Mouse (Mus musculus) ES-E14 (cell line): ENCODE data around the gene Tmem185b. TPM values are rescaled to one million over a fixed set of nuclear protein-coding genes. Genes with fewer than 3 reads are reported as not detected.

ENCODE experiments used
- DNase-seq: peaks from one replicate; pipeline ENCODE4 v3.0.0-alpha.2; 2013; ENCODE audit warnings: low read depth, low spot score
- H3K27ac ChIP-seq: 2 replicates; pipeline ENCODE4 v1.5.1; 2012; ENCODE audit warnings: low read depth, mild to moderate bottlenecking, low read length, moderate library complexity, mixed read lengths; ENCODE audit not compliant: poor library complexity, insufficient read depth, severe bottlenecking
- H3K36me3 ChIP-seq: 2 replicates; pipeline ENCODE4 v1.6.1; 2012; ENCODE audit warnings: mild to moderate bottlenecking, low read length, moderate library complexity, mixed read lengths; ENCODE audit not compliant: control insufficient read depth, poor library complexity, insufficient read depth, severe bottlenecking
- H3K4me1 ChIP-seq, 2 experiments: fragments of 150-350 bp in 1 of 2; sonication (generic) in 1 of 2; 2 replicates each; pipeline ENCODE4 v1.6.1; 2012; ENCODE audit warnings: low read length in 2 of 2, mild to moderate bottlenecking in 1 of 2, mixed read lengths in 1 of 2; ENCODE audit not compliant: control insufficient read depth in 2 of 2, insufficient read depth in 2 of 2, poor library complexity in 1 of 2
- H3K4me3 ChIP-seq, 2 experiments: fragments of 150-350 bp in 1 of 2; sonication (generic) in 1 of 2; 2 replicates each; pipeline ENCODE4 v1.5.1; 2012; ENCODE audit warnings: low read length in 2 of 2, low read depth in 1 of 2, mild to moderate bottlenecking in 1 of 2, mixed read lengths in 1 of 2; ENCODE audit not compliant: insufficient read depth in 1 of 2, poor library complexity in 1 of 2, severe bottlenecking in 1 of 2
- H3K9ac ChIP-seq: 2 replicates; pipeline ENCODE4 v1.6.1; 2012; ENCODE audit warnings: low read depth, mild to moderate bottlenecking, low read length, mixed read lengths; ENCODE audit not compliant: poor library complexity, insufficient read depth, severe bottlenecking
- H3K9me3 ChIP-seq: fragments of 150-350 bp; sonication (generic); 2 replicates; pipeline ENCODE4 v1.6.1; 2012; ENCODE audit warnings: low read depth, mild to moderate bottlenecking, low read length; ENCODE audit not compliant: control insufficient read depth, insufficient read depth
- CHD2 ChIP-seq: IDR thresholded peaks from 2 replicates; pipeline ENCODE4 v1.6.1; 2014; ENCODE audit warnings: mild to moderate bottlenecking, low read depth, low read length, inconsistent platforms
- HCFC1 ChIP-seq: IDR thresholded peaks from 2 replicates; pipeline ENCODE4 v1.6.1; 2012; ENCODE audit warnings: low read length, inconsistent platforms, borderline replicate concordance; ENCODE audit not compliant: insufficient read depth
- MAFK ChIP-seq: IDR thresholded peaks from 2 replicates; pipeline ENCODE4 v1.6.1; 2014; ENCODE audit warnings: mild to moderate bottlenecking, low read depth, low read length, inconsistent platforms; ENCODE audit not compliant: insufficient read depth
- ZC3H11A ChIP-seq: IDR thresholded peaks from 2 replicates; pipeline ENCODE4 v1.6.1; 2012; ENCODE audit warnings: low read depth, mild to moderate bottlenecking, inconsistent platforms, low read length, borderline replicate concordance
- ZNF384 ChIP-seq: IDR thresholded peaks from 2 replicates; pipeline ENCODE4 v1.6.1; 2012; ENCODE audit warnings: low read depth, low read length, inconsistent platforms
- in situ Hi-C, 2 experiments: fragments of 600-800 bp; cut with MboI; formaldehyde crosslinking; loops; one replicate each; pipeline ENCODE4 v1.15.1; 2025; ENCODE audit warnings: low sequenced_read_pairs in 2 of 2, inconsistent platforms in 1 of 2; ENCODE audit not compliant: unreplicated experiment in 2 of 2
- total RNA-seq: library from RNA; depleted of rRNA; stranded (reverse); fragments of 300-350 nt; gene quantifications from 2 replicates; pipeline ENCODE4 v1.2.3, GENCODE M21; 2012

The Tmem185b gene
- total RNA-seq, 1 experiment, result 27.0 TPM

DNA sequence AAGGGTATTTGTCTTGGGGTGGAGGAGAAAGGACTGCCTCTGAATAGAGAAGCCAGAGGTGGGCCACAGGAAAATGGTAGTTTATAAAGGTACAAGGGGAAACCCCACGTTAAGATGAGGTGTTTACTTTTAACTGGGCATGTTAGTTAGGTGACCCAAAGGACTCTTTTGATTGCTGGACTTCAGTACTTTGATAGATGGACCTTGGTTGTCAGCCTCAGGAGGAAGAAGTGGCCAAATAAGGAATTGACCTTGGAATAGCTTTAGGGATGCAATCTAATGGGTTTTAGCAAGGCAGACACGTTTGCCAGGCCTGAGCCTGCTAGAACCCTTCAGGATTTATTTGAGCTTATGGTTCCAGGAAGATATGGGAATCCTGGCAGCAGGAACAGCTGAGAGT, 13.3 kb downstream of the Tmem185b start:
- in situ Hi-C loops, result no loop called here
- no peak overlapping the region for H3K9ac ChIP-seq
- H3K9me3 ChIP-seq, result no peaks in the 10 kb centered on the region
- no peak overlapping the region for H3K4me3 ChIP-seq
- H3K36me3 ChIP-seq, result no peaks in the 10 kb centered on the region
- TF ChIP-seq MAFK (no peak), HCFC1 (no peak)
- H3K27ac ChIP-seq, result no peak overlapping the region
- peaks cover 0 to 6% of the 10 kb centered on the region in 2 experiments; a peak in 2 of 4 replicates for H3K4me1 ChIP-seq
- no peak for DNase-seq

DNA sequence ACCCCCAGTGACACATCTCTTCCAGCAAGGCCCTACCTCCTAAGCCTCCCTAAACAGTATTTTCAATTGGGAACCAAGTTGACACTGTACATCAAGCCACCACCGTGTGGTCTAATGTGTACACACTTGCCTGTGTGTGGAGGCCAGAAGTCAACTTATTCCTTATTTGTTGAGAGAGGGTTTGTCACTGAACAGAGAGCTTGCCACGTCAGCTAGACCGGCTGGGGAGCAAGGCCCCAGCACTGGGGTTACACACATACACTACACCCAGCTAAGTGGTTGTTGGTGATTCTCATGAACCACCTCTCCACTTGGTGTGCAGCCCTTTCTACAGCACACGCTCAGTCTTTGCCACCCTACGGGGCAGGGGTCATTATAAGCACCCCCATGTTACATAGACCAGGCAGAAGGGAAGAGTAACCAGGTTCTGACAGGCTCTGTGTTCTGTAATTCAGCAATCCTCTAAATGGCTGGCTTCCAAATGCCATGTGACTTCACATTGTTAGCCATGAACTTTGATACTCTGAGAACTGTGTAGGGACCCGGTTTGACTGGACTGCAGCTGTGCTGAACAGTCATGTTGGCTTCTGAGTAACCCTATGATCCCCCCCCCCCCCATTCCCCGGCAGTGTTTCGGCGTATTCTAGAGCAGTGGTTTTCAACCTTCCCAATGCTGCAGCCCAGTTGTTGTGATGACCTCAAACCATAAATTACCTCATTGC, 15.0 kb downstream of the Tmem185b start:
- no peak overlapping the region for H3K27ac ChIP-seq
- in situ Hi-C loops, result no loop called here
- peaks cover 0 to 6% of the 10 kb centered on the region in 2 experiments; a peak in 2 of 4 replicates for H3K4me1 ChIP-seq
- no peak for DNase-seq
- H3K9me3 ChIP-seq, result no peaks in the 10 kb centered on the region
- no peak for TF ChIP-seq CHD2
- no peak for TF ChIP-seq ZNF384
- TF ChIP-seq ZC3H11A, result no peak
- no peak for TF ChIP-seq HCFC1
- no peak for TF ChIP-seq MAFK
- no peak overlapping the region for H3K9ac ChIP-seq
- no peak overlapping the region for H3K4me3 ChIP-seq
- peaks cover 3% of the 10 kb centered on the region; the same call in 1 of the 2 replicates for H3K36me3 ChIP-seq

GRCm38 (mm10) chr1:119541570-119541969, 15.6 kb downstream of the Tmem185b start:
- TF ChIP-seq MAFK, result no peak
- no peaks in the 10 kb centered on the region for H3K9me3 ChIP-seq
- no peak overlapping the region for H3K9ac ChIP-seq
- in situ Hi-C loops, result no loop called here
- DNase-seq, result no peak
- H3K4me1 ChIP-seq, result peaks cover 0 to 6% of the 10 kb centered on the region in 2 experiments; a peak in 2 of 4 replicates
- H3K36me3 ChIP-seq, result peaks cover 3% of the 10 kb centered on the region; the same call in 1 of the 2 replicates
- H3K4me3 ChIP-seq, result no peak overlapping the region
- H3K27ac ChIP-seq, result no peak overlapping the region

- no peak overlapping the region for H3K9ac ChIP-seq
- DNase-seq, result no peak
- no peak overlapping the region for H3K4me3 ChIP-seq
- in situ Hi-C loops, result no loop called here
- no peaks in the 10 kb centered on the region; a peak in 1 of 4 replicates for H3K4me1 ChIP-seq
- no peak for TF ChIP-seq MAFK
- no peak for TF ChIP-seq ZC3H11A
- H3K36me3 ChIP-seq, result peaks cover 8% of the 10 kb centered on the region; the same call in 1 of the 2 replicates
- H3K27ac ChIP-seq, result no peak overlapping the region
- no peaks in the 10 kb centered on the region for H3K9me3 ChIP-seq
These were observed 17.4 kb downstream of the Tmem185b start for GRCm38 (mm10) chr1:119543316-119543715.

GRCm38 (mm10) chr1:119544611-119545155, 18.7 kb downstream of the Tmem185b start:
- H3K27ac ChIP-seq, result no peak overlapping the region

More at GRCm38 (mm10) chr1:119544611-119545155, 18.7 kb downstream of the Tmem185b start:
- Histone ChIP-seq H3K9me3 (no peaks in the 10 kb centered on the region), H3K36me3 (peaks cover 9% of the 10 kb centered on the region; the same call in 1 of the 2 replicates), H3K9ac (no peak overlapping the region), H3K4me3 (no peak overlapping the region), H3K4me1 (no peaks in the 10 kb centered on the region)
- DNase-seq, result no peak
- no peak for TF ChIP-seq ZNF384
- no peak for TF ChIP-seq CHD2
- TF ChIP-seq MAFK, result no peak
- TF ChIP-seq HCFC1, result no peak
- no peak for TF ChIP-seq ZC3H11A
- in situ Hi-C loops, result no loop called here
